Mouse (Mus musculus) activated CD4-positive, CD25-positive, alpha-beta regulatory T cell (primary cell): ENCODE measurements around the gene Fgd5. TPM values are rescaled to one million over a fixed set of nuclear protein-coding genes. Genes with fewer than 3 reads are reported as not detected.

Experiments used
- polyA plus RNA-seq, 2 experiments: library from polyadenylated mRNA; unstranded; fragments of 100-300 nt; shearing (Covaris generic); gene quantifications; one replicate each; pipeline ENCODE4 v1.2.1; 2017

The Fgd5 gene
- polyA plus RNA-seq: under 1 TPM in 1 of 2 experiments, not detected in 1; 0.17 TPM

GRCm38 (mm10) chr6:91978371-91979300, at the start of gene Fgd5:
Gene Fgd5, plus strand, starts transcription at chr6:91978878.

GRCm38 (mm10) chr6:92091130-92091591, 112.5 kb downstream of the Fgd5 start, which contains the start of gene Nr2c2:
Gene Nr2c2, plus strand, starts transcription at chr6:92091390.

Other genes starting within 250 kb of the Fgd5 start
- under 1 TPM; 0.05 TPM for gene Grip2, start 151.6 kb upstream of the Fgd5 start, polyA plus RNA-seq
- gene Ccdc174, start 100.8 kb upstream of the Fgd5 start, polyA plus RNA-seq: 10 to 100 TPM; 27.7 to 45.0 TPM
- gene 4930590J08Rik, start 76.1 kb upstream of the Fgd5 start, polyA plus RNA-seq: under 1 TPM; 0.10 to 0.11 TPM
- gene Nr2c2, start 112.5 kb downstream of the Fgd5 start, polyA plus RNA-seq: 10 to 100 TPM; 59.8 to 63.2 TPM
- 10 to 100 TPM; 35.1 to 56.0 TPM for gene Mrps25, start 205.2 kb downstream of the Fgd5 start, polyA plus RNA-seq
- 10 to 100 TPM; 10.9 to 19.1 TPM for gene Rbsn, start 236.0 kb downstream of the Fgd5 start, polyA plus RNA-seq